Mouse (Mus musculus) ovary, postnatal 14 days (tissue): ENCODE measurements around the gene Atf7.

Source experiments
- DNase-seq: peaks from one replicate; pipeline ENCODE4 v3.0.0; 2022; ENCODE audit warnings: low spot score

The Atf7 gene

DNA sequence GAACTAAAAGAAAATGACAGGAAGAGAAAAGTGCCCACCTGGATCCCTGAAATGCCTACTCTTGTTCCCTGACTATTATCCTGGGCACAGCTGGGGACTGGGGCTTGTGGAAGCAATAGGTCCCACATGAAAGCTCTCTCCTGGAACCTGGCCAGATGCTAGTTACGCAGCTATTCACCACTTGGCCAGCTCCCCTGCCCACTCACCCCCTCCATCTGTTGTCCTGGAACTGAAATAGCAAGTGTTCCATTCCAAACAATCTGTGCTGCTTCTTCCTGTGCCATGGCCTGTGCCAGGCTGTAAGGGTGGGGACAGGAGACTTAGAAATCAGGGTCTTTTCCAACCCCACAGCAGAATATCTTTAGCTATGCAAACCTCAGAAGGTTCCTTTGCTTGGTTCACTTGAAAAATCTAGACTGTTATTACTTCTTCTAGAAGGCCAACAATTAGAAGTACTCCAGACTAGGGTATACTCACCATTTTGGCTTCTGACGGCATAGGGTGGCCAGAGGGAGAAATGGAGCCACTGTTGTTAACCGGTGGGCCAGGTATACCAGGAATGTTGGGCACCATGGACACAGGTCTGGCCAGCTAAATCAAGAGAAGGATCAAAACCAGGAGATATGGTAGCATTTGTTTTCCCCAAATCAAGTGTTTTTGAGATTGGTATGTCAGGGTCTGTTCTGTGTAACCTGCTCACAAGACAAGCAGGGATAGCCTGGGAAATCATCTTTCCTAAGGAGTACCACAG lies 78.4 kb downstream of the Atf7 start:
- peak; percentile 44 for DNase-seq

DNA sequence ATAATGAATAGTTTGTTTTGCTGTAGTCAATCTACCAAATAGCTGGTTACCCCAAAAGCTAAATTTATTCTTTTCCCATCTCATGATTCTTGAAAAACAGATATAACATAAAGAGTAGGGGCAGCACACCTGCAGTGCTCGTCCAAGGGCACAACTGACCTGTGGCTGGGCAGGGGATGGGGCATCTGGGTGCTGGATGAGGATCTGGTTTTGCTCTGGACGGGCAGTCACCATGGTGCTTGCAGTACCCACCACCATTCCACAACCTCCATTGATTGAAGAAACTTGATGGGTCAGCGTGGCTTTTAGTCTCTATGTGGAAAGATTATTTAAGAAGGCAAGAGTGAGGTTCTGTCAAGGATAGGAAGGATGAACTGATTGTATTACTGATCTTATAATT lies 79.0 kb downstream of the Atf7 start:
- no peak for DNase-seq

DNA sequence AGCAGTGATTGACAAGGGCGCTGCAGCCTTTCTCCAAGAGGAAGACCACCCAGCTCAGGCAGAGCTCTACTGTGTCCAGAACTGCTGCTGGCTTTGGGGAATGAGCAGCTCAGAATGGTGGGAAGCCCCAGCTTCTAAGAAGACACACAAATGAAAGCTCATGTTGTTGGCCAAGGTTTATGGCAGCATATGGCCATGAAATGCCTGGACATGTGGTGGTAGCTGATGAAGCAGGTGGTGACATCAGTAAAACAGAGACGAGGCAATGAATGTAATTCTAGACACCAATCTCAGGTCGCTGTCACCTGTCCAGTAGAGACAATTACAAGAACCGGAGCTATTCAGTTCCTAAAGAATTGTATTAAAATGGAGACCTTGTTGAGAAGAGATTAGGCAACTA lies 80.5 kb downstream of the Atf7 start:
- DNase-seq = no peak

DNA sequence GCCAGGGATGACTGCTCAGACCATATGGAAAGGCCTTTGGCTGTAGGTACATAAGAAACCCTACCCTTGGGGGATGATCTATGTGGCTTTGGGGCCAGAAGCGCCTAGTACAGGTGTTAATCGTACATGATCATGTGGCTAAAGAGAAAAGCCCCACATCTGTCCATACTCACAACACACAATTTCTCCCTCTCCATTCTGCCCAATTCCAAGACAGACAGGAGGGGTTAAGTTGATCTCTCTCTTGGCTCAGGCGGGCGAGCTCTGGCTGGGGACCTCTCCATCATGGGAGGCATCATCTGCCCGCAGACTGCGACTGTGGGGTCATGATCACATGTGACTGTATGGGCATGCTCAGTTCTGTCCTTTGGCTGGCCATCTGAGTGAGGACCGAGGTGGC lies 91.3 kb downstream of the Atf7 start:
- DNase-seq = no peak

DNA sequence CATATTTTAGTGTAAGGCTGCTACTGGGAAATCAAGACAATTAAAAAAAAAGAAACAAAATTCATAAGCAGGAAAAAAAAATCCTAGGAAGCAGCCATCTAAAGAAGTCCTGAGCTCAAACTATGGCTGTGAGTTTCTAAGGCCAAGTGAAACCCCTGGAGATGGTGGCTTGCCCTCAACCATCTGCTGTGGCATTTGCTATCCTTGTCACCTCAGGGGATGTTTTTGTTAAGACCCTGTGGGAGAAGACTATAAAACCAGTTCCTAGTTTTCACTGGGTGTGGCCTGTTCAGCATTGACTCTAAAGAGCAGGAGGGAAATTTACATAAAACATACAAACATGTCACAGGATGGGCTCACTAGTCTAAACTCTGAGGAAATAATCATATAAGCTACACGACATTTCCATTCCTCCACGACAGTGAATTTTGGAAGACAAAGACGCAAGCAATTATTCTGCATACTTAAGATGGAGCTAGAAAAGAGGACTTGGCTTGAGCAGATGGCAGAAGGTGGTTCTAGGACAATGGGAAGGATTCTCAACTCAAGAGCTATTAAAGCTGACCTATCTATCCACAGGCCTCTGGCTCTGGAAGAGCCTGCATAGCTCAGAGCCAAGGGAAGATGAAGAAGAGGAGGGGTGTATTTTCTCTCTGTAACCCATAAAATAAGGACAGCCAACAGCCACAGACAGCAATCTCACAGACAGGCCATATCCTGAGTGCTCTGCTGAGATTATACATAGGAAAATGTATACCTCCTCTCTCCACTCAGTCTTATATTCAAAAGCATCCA lies 93.0 kb downstream of the Atf7 start:
- no peak for DNase-seq

DNA sequence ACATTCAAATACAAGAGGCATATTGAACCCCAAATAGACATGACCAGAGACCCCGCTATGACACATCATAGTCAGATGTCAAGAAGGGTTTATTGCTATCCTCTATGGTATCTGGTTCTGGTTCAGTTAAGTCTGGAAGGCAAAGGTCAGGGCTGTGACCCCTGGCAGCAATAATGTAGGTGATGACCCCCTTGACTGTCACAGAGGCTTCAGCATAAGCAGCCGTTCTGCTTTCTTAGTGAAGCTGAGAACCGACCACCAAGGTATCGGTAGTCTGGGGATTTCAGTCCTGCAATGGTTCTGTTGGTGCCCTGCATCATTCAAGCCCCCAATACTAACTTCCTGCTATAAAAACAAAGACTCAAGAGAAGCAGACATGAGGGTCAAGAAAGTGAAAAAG lies 93.7 kb downstream of the Atf7 start:
- no peak for DNase-seq

DNA sequence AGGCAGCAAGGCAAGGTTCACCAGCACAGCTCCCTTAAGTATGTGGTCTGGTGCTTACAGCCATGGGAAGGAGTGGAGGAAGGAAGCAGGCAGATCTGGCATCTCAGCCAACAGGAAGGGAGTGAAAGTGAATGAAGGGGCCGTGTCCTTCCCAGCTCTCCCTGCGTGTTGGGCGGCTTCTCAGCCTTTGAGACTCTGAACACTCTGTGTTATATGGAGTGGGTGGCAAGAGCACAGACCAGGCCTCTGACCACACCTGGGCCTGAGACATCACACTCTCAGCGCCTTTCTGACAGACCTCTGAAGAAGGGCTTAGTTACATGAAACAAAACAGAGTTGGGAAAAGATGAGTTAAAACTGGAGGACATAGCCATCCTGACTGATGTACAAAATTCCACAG lies 94.7 kb downstream of the Atf7 start:
- DNase-seq = no peak

- DNase-seq = no peak
Observed at GRCm38 (mm10) chr15:102528396-102528795, 96.9 kb downstream of the Atf7 start.

- DNase-seq = no peak
Observed at GRCm38 (mm10) chr15:102527936-102528335, 97.3 kb downstream of the Atf7 start.

DNA sequence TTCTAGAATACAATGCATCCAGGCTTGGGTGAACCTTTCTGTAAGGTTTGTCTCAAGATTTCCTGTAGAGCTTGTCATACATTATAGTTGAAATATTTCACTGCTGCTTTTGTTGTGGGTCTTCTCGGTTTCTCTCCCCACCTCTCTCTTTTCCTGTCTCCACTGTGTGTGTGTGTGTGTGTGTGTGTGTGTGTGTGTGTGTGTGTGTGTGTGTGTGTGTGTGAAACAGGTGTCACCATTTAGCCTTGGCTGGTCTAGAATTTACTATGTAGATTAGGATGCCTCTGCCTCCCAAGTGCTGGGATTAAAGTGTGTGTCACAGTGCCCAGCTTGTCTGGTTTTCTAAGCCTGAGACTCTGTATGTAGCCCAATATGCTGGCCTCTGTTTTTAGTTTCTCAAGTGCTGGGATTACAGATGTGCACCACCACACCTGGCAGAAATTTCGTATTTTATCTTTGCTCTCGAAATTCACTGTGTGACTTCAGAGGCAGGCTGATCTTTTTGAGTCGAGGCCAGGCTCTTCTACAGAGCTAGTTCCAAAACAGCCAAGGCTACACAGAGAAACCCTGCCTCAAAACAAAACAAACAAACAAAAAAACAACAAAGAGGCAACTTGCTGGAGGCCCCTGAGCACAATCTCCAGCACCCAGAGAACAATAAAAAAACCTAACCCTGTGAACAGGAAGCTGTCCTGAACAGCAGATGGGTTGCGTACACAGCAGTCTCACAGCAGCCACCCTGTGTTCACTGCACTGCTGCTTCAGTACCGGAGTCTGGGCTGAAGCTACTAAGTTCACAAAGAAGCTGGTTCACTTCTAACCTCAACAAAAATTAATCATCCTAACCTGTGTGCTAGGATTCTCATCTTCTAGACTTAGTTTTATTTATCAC lies 98.9 kb downstream of the Atf7 start:
- DNase-seq = no peak

DNA sequence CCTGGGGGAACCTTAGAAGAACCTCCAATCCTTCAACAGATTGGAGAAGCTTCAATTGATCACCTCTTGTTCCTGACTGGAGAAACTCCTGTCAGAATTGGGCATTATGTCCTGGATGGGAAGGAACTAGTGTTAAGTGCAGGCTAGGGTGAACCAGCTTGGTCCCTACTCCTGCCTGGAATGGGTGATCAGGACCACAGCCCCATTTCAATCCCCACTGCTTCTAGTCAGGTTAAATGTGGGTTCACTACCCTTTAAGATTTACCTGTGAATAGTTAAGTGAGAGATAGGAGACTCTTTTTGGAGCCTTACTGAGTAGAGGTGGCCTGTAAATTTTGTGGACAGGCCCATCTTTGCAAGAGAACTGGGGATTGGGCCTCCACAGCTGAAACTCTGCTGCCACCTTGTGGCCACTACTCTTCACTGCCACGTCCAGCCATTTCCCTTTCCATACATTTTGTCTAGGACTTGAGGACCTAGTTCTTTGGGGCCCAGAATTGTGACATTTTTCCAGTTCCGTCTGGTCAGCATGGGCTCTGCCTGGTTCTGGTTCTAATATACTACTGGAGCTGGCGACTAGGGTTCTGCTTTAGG lies 100.3 kb downstream of the Atf7 start, which contains the start of gene Npff:
Gene Npff (minus strand): TSS at position 51 of the 594 bp plus-strand sequence.
- peak; percentile 69 for DNase-seq

GRCm38 (mm10) chr15:102521480-102521879 lies 103.8 kb downstream of the Atf7 start:
- no peak for DNase-seq

- no peak for DNase-seq
Observed at GRCm38 (mm10) chr15:102520416-102520815, 104.8 kb downstream of the Atf7 start.

DNA sequence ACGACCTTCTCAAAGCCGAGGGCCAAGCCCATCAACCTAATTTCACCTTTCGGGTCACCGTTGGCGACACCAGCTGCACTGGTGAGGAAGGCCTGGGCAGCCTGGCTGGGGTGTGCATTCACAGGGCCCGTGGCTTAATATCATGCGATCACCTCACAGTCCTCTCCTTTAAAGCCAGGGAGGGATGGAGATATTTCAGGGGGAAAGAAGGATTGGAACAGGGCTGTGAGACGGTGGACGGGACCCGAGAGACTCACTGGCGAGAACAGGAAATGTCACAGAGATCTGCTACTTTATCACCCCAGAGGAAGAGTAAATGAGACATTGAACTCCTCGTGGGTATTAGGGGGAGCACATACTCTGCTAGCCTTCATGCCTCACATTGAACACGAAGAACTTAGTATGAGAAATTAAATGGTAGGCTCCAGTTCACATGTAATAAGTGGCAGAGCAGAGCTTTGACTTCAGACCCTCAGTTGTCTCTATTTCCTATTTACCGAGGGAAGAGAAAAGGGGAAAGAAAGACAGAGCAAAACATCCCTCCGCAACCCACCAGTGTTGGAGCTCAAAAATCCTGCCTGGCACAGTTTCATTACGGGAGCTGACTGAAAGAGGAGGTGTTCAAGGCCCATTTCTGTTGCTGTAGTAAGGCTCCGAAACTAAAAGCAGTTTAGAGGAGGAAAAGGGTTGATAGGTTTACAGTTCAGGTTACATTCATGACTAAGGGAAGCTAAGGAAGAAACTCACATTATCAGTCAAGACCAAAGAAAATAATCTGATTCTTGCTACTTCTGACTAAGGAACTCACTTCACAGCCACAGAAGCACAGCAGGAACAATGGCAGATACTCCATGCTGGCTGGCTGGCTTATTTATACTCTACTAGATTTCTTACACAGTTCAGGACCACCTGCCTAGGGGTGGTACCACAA lies 105.8 kb downstream of the Atf7 start:
- no peak for DNase-seq

DNA sequence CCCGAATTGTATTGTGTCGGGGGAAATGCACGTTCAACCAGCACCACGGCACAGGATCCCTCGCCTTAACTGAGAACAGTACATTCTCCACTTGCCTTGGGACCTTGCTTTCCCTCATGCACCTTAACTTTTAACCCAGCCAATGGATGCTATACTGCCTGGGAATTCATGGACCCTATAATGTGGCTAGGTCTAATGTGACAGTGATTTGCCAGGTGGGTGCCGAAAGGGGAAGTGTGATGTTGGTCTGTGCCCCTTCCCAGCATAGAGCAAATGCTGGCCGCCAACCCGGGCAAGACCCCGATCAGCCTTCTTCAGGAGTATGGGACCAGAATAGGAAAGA lies 106.4 kb downstream of the Atf7 start:
- no peak for DNase-seq

DNA sequence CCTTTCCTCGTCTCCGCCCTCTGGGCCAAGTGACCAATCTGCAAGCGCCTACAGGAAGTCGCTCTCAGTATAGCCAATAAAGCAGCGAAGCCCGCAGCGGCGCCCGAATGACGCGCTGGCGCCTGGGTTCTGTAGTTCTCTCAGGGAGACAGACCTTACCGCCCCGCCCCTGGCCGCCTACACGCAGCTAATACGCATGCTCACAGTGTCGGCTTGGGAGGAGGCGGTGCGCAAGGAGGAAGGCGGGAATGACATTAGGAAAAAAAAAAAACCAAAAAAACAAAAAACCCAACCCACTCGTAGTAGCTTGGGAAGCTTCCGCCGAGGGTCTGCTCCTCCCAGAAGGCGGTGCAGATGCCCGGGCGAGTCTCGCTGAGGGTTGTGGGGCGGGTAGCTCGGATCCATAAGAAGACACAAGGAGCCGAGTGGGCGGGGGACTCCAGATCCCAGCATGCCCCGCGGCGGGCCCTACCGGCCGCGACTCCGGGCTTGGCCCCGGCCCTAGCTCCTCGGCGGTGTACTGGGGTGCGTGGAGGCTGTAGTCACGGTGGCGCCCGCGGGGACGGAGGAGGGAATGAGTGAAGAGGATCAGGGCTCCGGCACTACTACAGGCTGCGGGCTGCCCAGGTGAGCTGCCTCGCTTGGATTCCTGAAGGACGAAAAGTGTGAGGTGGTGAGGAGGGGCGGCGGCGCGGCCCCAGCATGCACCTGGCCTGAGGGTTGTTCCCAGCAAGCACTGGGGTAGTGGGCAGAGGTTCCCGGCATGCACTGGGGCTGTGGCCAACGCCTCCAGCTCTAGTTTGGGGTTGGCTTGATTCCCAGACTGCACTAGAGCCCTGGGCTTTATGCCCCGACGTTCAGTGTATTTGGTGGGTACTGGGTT lies 107.0 kb downstream of the Atf7 start, which contains the start of gene Tarbp2:
Gene Tarbp2 (plus strand): TSS at position 217 of the 883 bp plus-strand sequence.
- DNase-seq = peak; percentile 97

- DNase-seq = no peak
Observed at GRCm38 (mm10) chr15:102517631-102517975, 107.7 kb downstream of the Atf7 start.

GRCm38 (mm10) chr15:102516728-102517404 lies 108.4 kb downstream of the Atf7 start, which contains the start of gene Map3k12:
Map3k12 (minus strand) TSS chr15:102517064.
- peak; percentile 64 for DNase-seq

- no peak for DNase-seq
Observed at GRCm38 (mm10) chr15:102516293-102516692, 109.0 kb downstream of the Atf7 start.
